Mouse (Mus musculus): ENCODE results near the gene Atl2. TPM values are rescaled to one million over a fixed set of nuclear protein-coding genes. Genes with fewer than 3 reads are reported as not detected.

The Atl2 gene
- polyA plus RNA-seq (2012; rRNA removed) = 8.0 and 10.7 TPM in 2 replicates

DNA sequence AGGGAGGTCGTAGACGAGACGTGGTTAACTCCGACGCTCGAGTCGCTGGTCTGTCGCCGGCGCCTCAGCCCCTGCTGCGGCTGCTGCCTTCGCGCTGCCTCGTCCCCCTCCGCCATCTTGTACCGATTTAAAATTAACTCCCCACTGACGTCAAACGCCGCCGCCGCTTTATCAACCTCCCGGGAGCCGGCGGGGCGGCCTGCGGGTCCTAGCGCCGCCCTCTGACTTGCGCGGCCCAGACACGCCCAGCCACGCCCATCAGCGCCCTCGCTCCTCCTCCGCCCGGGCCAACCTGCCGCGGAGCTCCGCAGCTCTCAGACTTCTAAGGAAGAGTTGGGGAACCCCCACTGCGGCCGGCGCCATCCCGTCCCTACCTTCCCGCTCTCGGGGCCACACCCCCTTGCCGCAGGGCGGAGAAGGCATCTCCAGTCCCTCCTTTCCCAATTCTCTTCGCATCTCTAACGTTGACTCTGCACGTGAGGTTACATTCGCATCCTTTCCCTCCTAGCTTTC lies at the start of gene Atl2:
Gene Atl2 (minus strand): TSS at position 213 of the 513 bp plus-strand sequence.
- WGBS = under 1% methylated on average over 51 of the region's 51 CpGs
- Histone ChIP-seq H3K4me3 (replicated peaks; ENCODE audit: extremely low read depth, low read depth, low read length) (peak within 1 kb of the TSS; percentile 98), H3K4me1 (ENCODE audit: control insufficient read depth, insufficient read depth, low read length) (peaks cover 16% of the 10 kb centered on the region)
- peak; percentile 77; the same call in 1 of the 2 replicates for TF ChIP-seq POLR2A (IDR thresholded peaks at IDR 0.05; ENCODE audit: borderline replicate concordance, extremely low read depth, low read depth, low read length)
- no peak for TF ChIP-seq CTCF (IDR thresholded peaks at IDR 0.05; ENCODE audit: insufficient read depth, low read length)
- peak; percentile 94 for DNase-seq

- no peak for DNase-seq
- WGBS = 71% methylated on average over 6 of the region's 6 CpGs
- Histone ChIP-seq H3K4me1 (ENCODE audit: control insufficient read depth, insufficient read depth, low read length) (no peaks in the 10 kb centered on the region), H3K4me3 (replicated peaks; ENCODE audit: extremely low read depth, low read depth, low read length) (no peak overlapping the region)
- TF ChIP-seq POLR2A (IDR thresholded peaks at IDR 0.05; ENCODE audit: borderline replicate concordance, extremely low read depth, low read depth, low read length) (no peak), CTCF (IDR thresholded peaks at IDR 0.05; ENCODE audit: insufficient read depth, low read length) (no peak)
Measured at GRCm38 (mm10) chr17:79944851-79945250, 48.9 kb upstream of the Atl2 start.

DNA sequence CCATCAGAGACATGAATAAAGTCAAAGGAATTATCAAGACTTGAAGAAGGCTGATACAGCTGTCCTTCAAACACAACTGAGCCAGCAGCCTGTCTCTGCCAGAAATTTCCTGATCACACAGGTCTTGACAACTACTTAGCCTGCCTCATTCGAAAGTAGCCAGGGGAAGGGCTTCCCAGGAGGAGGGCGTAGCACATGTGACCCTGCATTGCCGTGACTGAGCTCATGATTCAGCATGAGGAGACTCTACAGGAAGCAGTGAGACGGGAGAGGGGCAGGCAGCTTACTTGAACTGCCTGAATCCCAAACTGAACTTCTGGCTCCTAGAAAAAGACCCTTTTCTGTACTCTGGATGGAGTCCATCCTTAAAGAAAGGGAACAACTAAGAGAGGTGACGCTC lies 46.5 kb upstream of the Atl2 start:
- no peak overlapping the region for H3K4me3 ChIP-seq (replicated peaks; ENCODE audit: extremely low read depth, low read depth, low read length)
- no peak for TF ChIP-seq POLR2A (IDR thresholded peaks at IDR 0.05; ENCODE audit: borderline replicate concordance, extremely low read depth, low read depth, low read length)
- no peak for TF ChIP-seq CTCF (IDR thresholded peaks at IDR 0.05; ENCODE audit: insufficient read depth, low read length)
- 69% methylated on average over 5 of the region's 5 CpGs for WGBS
- no peak for DNase-seq
- H3K4me1 ChIP-seq (ENCODE audit: control insufficient read depth, insufficient read depth, low read length) = no peaks in the 10 kb centered on the region

DNA sequence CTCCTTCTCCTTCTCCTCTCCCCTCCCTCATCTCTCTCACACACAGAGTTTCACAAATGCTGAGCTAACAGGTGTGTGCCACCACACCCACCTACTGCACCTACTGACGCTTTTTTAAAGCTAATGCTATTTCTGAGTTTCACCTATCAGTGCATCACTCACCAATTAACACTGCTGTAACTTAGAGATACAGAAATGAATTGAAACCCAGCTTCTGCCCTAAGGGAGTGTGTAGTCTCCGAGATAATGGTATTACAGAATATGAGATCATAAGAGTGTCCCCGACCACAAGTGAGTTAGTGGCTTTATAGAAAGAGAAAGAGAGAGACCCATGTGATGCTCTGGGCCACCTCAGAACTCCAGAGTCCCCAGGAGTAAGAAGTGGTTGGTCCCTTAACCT lies 43.2 kb upstream of the Atl2 start:
- Histone ChIP-seq H3K4me3 (replicated peaks; ENCODE audit: extremely low read depth, low read depth, low read length) (no peak overlapping the region), H3K4me1 (ENCODE audit: control insufficient read depth, insufficient read depth, low read length) (no peaks in the 10 kb centered on the region)
- DNase-seq = no peak
- TF ChIP-seq CTCF (IDR thresholded peaks at IDR 0.05; ENCODE audit: insufficient read depth, low read length) = no peak
- no peak for TF ChIP-seq POLR2A (IDR thresholded peaks at IDR 0.05; ENCODE audit: borderline replicate concordance, extremely low read depth, low read depth, low read length)
- WGBS = 77% methylated on average over 3 of the region's 3 CpGs

- H3K4me1 ChIP-seq (ENCODE audit: control insufficient read depth, insufficient read depth, low read length) = no peaks in the 10 kb centered on the region
- WGBS = 81% methylated on average over 10 of the region's 10 CpGs
- TF ChIP-seq POLR2A (IDR thresholded peaks at IDR 0.05; ENCODE audit: borderline replicate concordance, extremely low read depth, low read depth, low read length) = no peak
- no peak for TF ChIP-seq CTCF (IDR thresholded peaks at IDR 0.05; ENCODE audit: insufficient read depth, low read length)
- no peak overlapping the region for H3K4me3 ChIP-seq (replicated peaks; ENCODE audit: extremely low read depth, low read depth, low read length)
- DNase-seq = no peak
Measured at GRCm38 (mm10) chr17:79937921-79938601, 42.1 kb upstream of the Atl2 start.

GRCm38 (mm10) chr17:79934370-79934769 lies 38.4 kb upstream of the Atl2 start:
- Histone ChIP-seq H3K4me3 (replicated peaks; ENCODE audit: extremely low read depth, low read depth, low read length) (no peak overlapping the region), H3K4me1 (ENCODE audit: control insufficient read depth, insufficient read depth, low read length) (no peaks in the 10 kb centered on the region)
- 90% methylated on average over 15 of the region's 15 CpGs for WGBS
- DNase-seq = no peak
- TF ChIP-seq POLR2A (IDR thresholded peaks at IDR 0.05; ENCODE audit: borderline replicate concordance, extremely low read depth, low read depth, low read length) = no peak
- TF ChIP-seq CTCF (IDR thresholded peaks at IDR 0.05; ENCODE audit: insufficient read depth, low read length) = no peak

DNA sequence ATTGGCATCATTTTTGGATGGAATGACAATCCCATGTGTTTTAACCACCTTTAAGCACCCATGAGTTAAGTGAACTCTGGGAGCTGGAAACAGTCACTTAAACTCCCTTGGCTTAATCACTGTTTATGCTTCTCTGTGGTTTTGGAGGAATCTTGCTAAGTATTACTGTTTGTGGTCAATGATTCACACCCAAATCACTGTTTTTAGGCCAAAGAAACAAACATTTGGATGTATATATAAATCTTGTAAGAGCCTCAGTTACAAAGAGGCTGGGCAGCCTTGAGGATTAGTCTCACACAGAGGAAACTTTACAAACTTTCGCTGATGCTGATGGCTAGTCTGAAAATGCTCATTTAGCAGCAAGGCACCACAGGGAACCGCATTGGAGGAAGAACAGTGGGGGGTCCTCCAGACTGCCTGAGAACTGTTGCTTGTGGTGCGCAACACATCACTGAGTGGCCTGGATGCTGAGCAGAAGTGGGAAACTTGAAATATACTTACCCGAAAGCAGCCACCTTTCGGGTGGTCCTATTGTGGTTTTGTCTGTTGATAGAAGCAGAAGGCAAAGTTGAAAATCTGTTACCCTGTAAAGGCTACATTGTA lies 36.9 kb upstream of the Atl2 start:
- H3K4me3 ChIP-seq (replicated peaks; ENCODE audit: extremely low read depth, low read depth, low read length) = no peak overlapping the region
- TF ChIP-seq CTCF (IDR thresholded peaks at IDR 0.05; ENCODE audit: insufficient read depth, low read length) = no peak
- no peak for TF ChIP-seq POLR2A (IDR thresholded peaks at IDR 0.05; ENCODE audit: borderline replicate concordance, extremely low read depth, low read depth, low read length)
- DNase-seq = no peak
- 78% methylated on average over 5 of the region's 5 CpGs for WGBS
- no peaks in the 10 kb centered on the region for H3K4me1 ChIP-seq (ENCODE audit: control insufficient read depth, insufficient read depth, low read length)

GRCm38 (mm10) chr17:79927110-79927509 lies 31.2 kb upstream of the Atl2 start:
- WGBS = 92% methylated on average over 2 of the region's 2 CpGs
- no peak for TF ChIP-seq POLR2A (IDR thresholded peaks at IDR 0.05; ENCODE audit: borderline replicate concordance, extremely low read depth, low read depth, low read length)
- TF ChIP-seq CTCF (IDR thresholded peaks at IDR 0.05; ENCODE audit: insufficient read depth, low read length) = no peak
- no peak for DNase-seq
- no peak overlapping the region for H3K4me3 ChIP-seq (replicated peaks; ENCODE audit: extremely low read depth, low read depth, low read length)
- no peaks in the 10 kb centered on the region for H3K4me1 ChIP-seq (ENCODE audit: control insufficient read depth, insufficient read depth, low read length)

DNA sequence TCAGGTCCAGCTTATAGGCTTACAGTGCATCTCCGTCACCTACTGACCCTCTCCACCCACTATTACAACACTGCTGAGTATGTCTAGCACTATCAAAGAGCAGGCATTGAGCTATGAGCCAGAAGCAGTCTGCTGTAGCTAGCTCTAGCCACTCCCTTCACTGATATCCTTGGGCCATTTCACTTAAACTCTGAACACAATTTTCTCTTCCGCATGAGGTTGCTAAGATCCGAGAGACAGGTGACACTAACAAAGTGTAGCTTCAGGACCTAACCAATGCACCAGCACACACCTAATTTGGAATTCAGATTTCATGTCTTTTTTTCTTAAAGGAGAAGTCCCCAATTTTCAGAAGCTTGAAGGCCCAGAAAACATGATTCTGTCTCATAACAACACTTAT lies 30.6 kb upstream of the Atl2 start:
- TF ChIP-seq CTCF (IDR thresholded peaks at IDR 0.05; ENCODE audit: insufficient read depth, low read length) (no peak), POLR2A (IDR thresholded peaks at IDR 0.05; ENCODE audit: borderline replicate concordance, extremely low read depth, low read depth, low read length) (no peak)
- no peak for DNase-seq
- 87% methylated on average over 3 of the region's 3 CpGs for WGBS
- Histone ChIP-seq H3K4me1 (ENCODE audit: control insufficient read depth, insufficient read depth, low read length) (no peaks in the 10 kb centered on the region), H3K4me3 (replicated peaks; ENCODE audit: extremely low read depth, low read depth, low read length) (no peak overlapping the region)

Measured in lung, adult 2 months (tissue).